Mouse (Mus musculus) liver, postnatal 0 days (tissue): ENCODE measurements around the gene Lonrf2.

Source experiments
- CTCF ChIP-seq: sonication (generic); IDR thresholded peaks from 2 replicates; pipeline ENCODE4 v1.5.1; 2016; ENCODE audit warnings: antibody characterized with exemption, low read depth
- EP300 ChIP-seq: IDR thresholded peaks from 2 replicates; pipeline ENCODE4 v1.6.1; 2016; ENCODE audit warnings: antibody characterized with exemption, low read depth, mild to moderate bottlenecking

- TF ChIP-seq EP300 = no peak
- no peak for TF ChIP-seq CTCF
Observed at GRCm38 (mm10) chr1:38824926-38825325, 11.6 kb downstream of the Lonrf2 start.
